Comparison of ENCODE assay signal across 8 mouse cellular contexts in the genomic region with DNA sequence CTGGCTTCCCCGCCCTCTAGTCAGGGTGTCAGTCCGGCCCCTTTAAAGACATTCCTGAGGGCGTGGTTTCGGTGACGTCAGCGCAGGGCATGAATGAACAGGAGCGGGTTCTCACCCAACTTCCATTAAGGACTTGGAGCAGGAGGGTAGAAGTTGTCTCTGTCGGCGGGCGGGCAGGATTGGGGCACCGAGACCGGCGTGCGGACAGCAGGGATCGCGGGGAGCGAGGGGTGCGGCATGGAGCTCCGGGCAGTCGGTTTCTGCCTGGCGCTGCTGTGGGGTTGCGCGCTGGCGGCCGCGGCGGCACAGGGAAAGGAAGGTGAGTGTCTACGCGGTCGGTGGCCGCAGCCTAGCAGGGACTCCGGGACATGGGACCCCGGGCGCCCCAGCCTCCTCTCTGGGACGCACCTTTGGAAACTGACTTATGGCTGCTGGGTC. TPM values are rescaled to one million over a fixed set of nuclear protein-coding genes. Genes with fewer than 3 reads are reported as not detected.
DNase-seq lines count a peak whose midpoint lies in the region; ATAC-seq lines count a peak whose summit lies in the region.

A gene (plus strand): TSS at position 125 of the 438 bp plus-strand sequence.

- no peaks in the 10 kb centered on the region for H3K36me3 ChIP-seq in forebrain, embryonic 11.5 days (ENCODE audit: control insufficient read depth, insufficient read depth, low read length)
- no peaks in the 10 kb centered on the region for H3K36me3 ChIP-seq in heart, embryonic 16.5 days (ENCODE audit: control insufficient read depth, insufficient read depth)
- H3K36me3 ChIP-seq in liver, embryonic 13.5 days, result no peaks in the 10 kb centered on the region
- H3K36me3 ChIP-seq in neural tube, embryonic 13.5 days, result no peaks in the 10 kb centered on the region

- peak within 1 kb of the TSS; percentile 64 for H3K9ac ChIP-seq in forebrain, embryonic 11.5 days (ENCODE audit: low read length)
- H3K9ac ChIP-seq in heart, embryonic 16.5 days (ENCODE audit: low read length), result peak within 1 kb of the TSS; percentile 85
- H3K9ac ChIP-seq in liver, embryonic 13.5 days, result peak within 1 kb of the TSS; percentile 65
- peak within 1 kb of the TSS; percentile 71 for H3K9ac ChIP-seq in neural tube, embryonic 13.5 days

- under 1% methylated on average over 35 of the region's 35 CpGs for WGBS in forebrain, embryonic 11.5 days
- WGBS in heart, embryonic 16.5 days, result under 1% methylated on average over 34 of the region's 35 CpGs
- WGBS in liver, embryonic 13.5 days (ENCODE audit: insufficient replicate concordance), result under 1% methylated on average over 35 of the region's 35 CpGs
- under 1% methylated on average over 35 of the region's 35 CpGs for WGBS in neural tube, embryonic 13.5 days

- H3K27ac ChIP-seq in forebrain, embryonic 11.5 days (ENCODE audit: low read depth, low read length), result no peak within 1 kb of the TSS
- H3K27ac ChIP-seq in heart, embryonic 16.5 days (ENCODE audit: low read length), result peak within 1 kb of the TSS; percentile 63
- H3K27ac ChIP-seq in liver, embryonic 13.5 days, result no peak within 1 kb of the TSS
- H3K27ac ChIP-seq in neural tube, embryonic 13.5 days (replicated peaks), result no peak within 1 kb of the TSS

- DNase-seq in B cell, adult 2 months, result peak; percentile 75 to 76
- DNase-seq in brain, adult 2 months (ENCODE audit: low read depth, low spot score), result peak; percentile 81
- DNase-seq in forebrain, embryonic 11.5 days (ENCODE audit: low spot score), result peak; percentile 89
- peak; percentile 94 to 97 for DNase-seq in kidney, postnatal 36 days
- peak; percentile 17 for DNase-seq in liver, embryonic 13.5 days
- peak; percentile 66 for DNase-seq in testis, postnatal 14 days (ENCODE audit: low spot score)

- ATAC-seq in forebrain, embryonic 11.5 days (replicated peaks; ENCODE audit: low FRiP score), result peak; percentile 60
- peak; percentile 79 for ATAC-seq in heart, embryonic 16.5 days (replicated peaks; ENCODE audit: extremely low read depth, insufficient read depth, low FRiP score)
- peak; percentile 39; the same call in 1 of the 2 replicates for ATAC-seq in liver, embryonic 13.5 days (ENCODE audit: low read depth)
- ATAC-seq in neural tube, embryonic 13.5 days (ENCODE audit: low read depth), result peak; percentile 68; the same call in 1 of the 2 replicates

- H3K27me3 ChIP-seq in forebrain, embryonic 11.5 days (ENCODE audit: control insufficient read depth, insufficient read depth, low read length), result peaks cover 11% of the 10 kb centered on the region
- peaks cover 21% of the 10 kb centered on the region for H3K27me3 ChIP-seq in heart, embryonic 16.5 days (ENCODE audit: control insufficient read depth, insufficient read depth, low read length)
- H3K27me3 ChIP-seq in liver, embryonic 13.5 days, result peaks cover 82% of the 10 kb centered on the region
- peaks cover 79% of the 10 kb centered on the region for H3K27me3 ChIP-seq in neural tube, embryonic 13.5 days

- H3K4me3 ChIP-seq in forebrain, embryonic 11.5 days (ENCODE audit: low read depth, low read length), result peak within 1 kb of the TSS; percentile 62
- peak within 1 kb of the TSS; percentile 81 for H3K4me3 ChIP-seq in heart, embryonic 16.5 days (ENCODE audit: low read length)
- peak within 1 kb of the TSS; percentile 62 for H3K4me3 ChIP-seq in liver, embryonic 13.5 days (replicated peaks)
- H3K4me3 ChIP-seq in neural tube, embryonic 13.5 days, result peak within 1 kb of the TSS; percentile 62

- no peaks in the 10 kb centered on the region for H3K9me3 ChIP-seq in forebrain, embryonic 11.5 days (ENCODE audit: control insufficient read depth, low read length)
- no peaks in the 10 kb centered on the region for H3K9me3 ChIP-seq in heart, embryonic 16.5 days (replicated peaks; ENCODE audit: control insufficient read depth, low read length)
- H3K9me3 ChIP-seq in liver, embryonic 13.5 days (replicated peaks), result no peaks in the 10 kb centered on the region
- H3K9me3 ChIP-seq in neural tube, embryonic 13.5 days, result no peaks in the 10 kb centered on the region

- peaks cover 6% of the 10 kb centered on the region for H3K4me1 ChIP-seq in forebrain, embryonic 11.5 days (replicated peaks; ENCODE audit: control insufficient read depth, insufficient read depth, low read length)
- H3K4me1 ChIP-seq in heart, embryonic 16.5 days (ENCODE audit: control insufficient read depth, insufficient read depth, low read length), result peaks cover 21% of the 10 kb centered on the region
- H3K4me1 ChIP-seq in liver, embryonic 13.5 days (replicated peaks), result peaks cover 26% of the 10 kb centered on the region
- peaks cover 46% of the 10 kb centered on the region for H3K4me1 ChIP-seq in neural tube, embryonic 13.5 days (replicated peaks)

- H3K4me2 ChIP-seq in forebrain, embryonic 11.5 days (ENCODE audit: low read depth, low read length, severe bottlenecking), result peak within 1 kb of the TSS; percentile 97
- peak within 1 kb of the TSS; percentile 91 for H3K4me2 ChIP-seq in heart, embryonic 16.5 days (ENCODE audit: low read depth, low read length)
- H3K4me2 ChIP-seq in liver, embryonic 13.5 days, result peak within 1 kb of the TSS; percentile 62
- peak within 1 kb of the TSS; percentile 98 for H3K4me2 ChIP-seq in neural tube, embryonic 13.5 days

RNA-seq across cellular contexts. Expression of the gene that starts here (rescaled TPM):
- 1.3 and 2.3 TPM in 2 replicates for polyA plus RNA-seq in forebrain, embryonic 11.5 days (2014; fragmentation: Nextera tagmentation; extraction: Ambion mirVana)
- polyA plus RNA-seq in heart, embryonic 16.5 days (2015; fragmentation: Nextera tagmentation; extraction: Ambion mirVana), result 3.1 and 3.9 TPM in 2 replicates
- 0.86 and 1.0 TPM in 2 replicates for polyA plus RNA-seq in liver, embryonic 13.5 days (2015; fragmentation: Nextera tagmentation; extraction: Ambion mirVana)
- polyA plus RNA-seq in neural tube, embryonic 13.5 days (2015; fragmentation: Nextera tagmentation; extraction: Ambion mirVana), result 1.7 and 2.2 TPM in 2 replicates

Comparison
In these comparisons a context has a peak if more than half of its experiments do, and no peak if none do; other contexts are left out.
1. DNase-seq: peak in every context shown above with its lines; median percentile 96 in kidney, postnatal 36 days; 89 in forebrain, embryonic 11.5 days; 81 in brain, adult 2 months; 76 in B cell, adult 2 months; 66 in testis, postnatal 14 days; 17 in liver, embryonic 13.5 days.